Mouse (Mus musculus): ENCODE measurements at regions not wholly inside any gene's neighbourhood (a gene's known extent, or its start where the extent isn't known, plus 50 kb on each side); places are given as distances from the start of the nearest gene placed in this dataset.
A peak's percentile ranks its signal among the peaks of the same experiment; 100 is the strongest.

- no peak for DNase-seq (ENCODE audit: low spot score)
Observed at GRCm38 (mm10) chr4:125882531-125882930, 141.8 kb upstream of the Csf3r start.

GRCm38 (mm10) chr4:125890510-125890909 lies 133.8 kb upstream of the Csf3r start:
- DNase-seq (ENCODE audit: low spot score): no peak

GRCm38 (mm10) chr4:125893139-125893538 lies 131.2 kb upstream of the Csf3r start:
- DNase-seq (ENCODE audit: low spot score): no peak

GRCm38 (mm10) chr4:125897707-125898106 lies 126.6 kb upstream of the Csf3r start:
- no peak for DNase-seq (ENCODE audit: low spot score)

GRCm38 (mm10) chr4:125898631-125899348 lies 125.6 kb upstream of the Csf3r start:
- no peak for DNase-seq (ENCODE audit: low spot score)

GRCm38 (mm10) chr4:125901546-125902276 lies 122.6 kb upstream of the Csf3r start:
- no peak for DNase-seq (ENCODE audit: low spot score)

- DNase-seq (ENCODE audit: low spot score): no peak
Observed at GRCm38 (mm10) chr4:125906296-125906695, 118.1 kb upstream of the Csf3r start.

- no peak for DNase-seq (ENCODE audit: low spot score)
Observed at GRCm38 (mm10) chr4:125908901-125909300, 115.4 kb upstream of the Csf3r start.

GRCm38 (mm10) chr4:125911541-125912270 lies 112.6 kb upstream of the Csf3r start:
- no peak for DNase-seq (ENCODE audit: low spot score)

- peak; percentile 31 for DNase-seq (ENCODE audit: low spot score)
Observed at GRCm38 (mm10) chr4:125912444-125913049, 111.8 kb upstream of the Csf3r start.

- no peak for DNase-seq (ENCODE audit: low spot score)
Observed at GRCm38 (mm10) chr4:125915166-125915565, 109.2 kb upstream of the Csf3r start.

- no peak for DNase-seq (ENCODE audit: low spot score)
Observed at GRCm38 (mm10) chr4:125917210-125917609, 107.1 kb upstream of the Csf3r start.

GRCm38 (mm10) chr4:125921550-125922316 lies 102.6 kb upstream of the Csf3r start:
- no peak for DNase-seq (ENCODE audit: low spot score)

- no peak for DNase-seq (ENCODE audit: low spot score)
Observed at GRCm38 (mm10) chr4:125922317-125922878, 102.0 kb upstream of the Csf3r start.

- DNase-seq (ENCODE audit: low spot score): no peak
Observed at GRCm38 (mm10) chr4:125923225-125923624, 101.1 kb upstream of the Csf3r start.

- DNase-seq (ENCODE audit: low spot score): no peak
Observed at GRCm38 (mm10) chr4:125928196-125928595, 96.2 kb upstream of the Csf3r start.

GRCm38 (mm10) chr4:125929122-125929772 lies 95.1 kb upstream of the Csf3r start:
- DNase-seq (ENCODE audit: low spot score): no peak

GRCm38 (mm10) chr4:125930764-125931163 lies 93.6 kb upstream of the Csf3r start:
- no peak for DNase-seq (ENCODE audit: low spot score)

- no peak for DNase-seq (ENCODE audit: low spot score)
Observed at GRCm38 (mm10) chr4:125931321-125931720, 93.0 kb upstream of the Csf3r start.

- DNase-seq (ENCODE audit: low spot score): no peak
Observed at GRCm38 (mm10) chr4:125932036-125932756, 92.2 kb upstream of the Csf3r start.

Measured in gastrocnemius, adult 18-20 months (tissue).